Mouse (Mus musculus) spleen, postnatal 10 days (tissue): ENCODE results near the gene Lama5.

ENCODE experiments used
- DNase-seq, 2 experiments: peaks; one replicate each; pipeline ENCODE4 v3.0.0; 2021 to 2022; ENCODE audit warnings: low spot score in 2 of 2

The Lama5 gene

GRCm38 (mm10) chr2:180146091-180146490 is 79.6 kb downstream of the Lama5 start:
- no peak for DNase-seq

- no peak for DNase-seq
Observed at GRCm38 (mm10) chr2:180135414-180135813, 90.2 kb downstream of the Lama5 start.

GRCm38 (mm10) chr2:180133911-180134310 is 91.7 kb downstream of the Lama5 start:
- no peak for DNase-seq

GRCm38 (mm10) chr2:180133231-180133630 is 92.4 kb downstream of the Lama5 start:
- no peak for DNase-seq

GRCm38 (mm10) chr2:180127675-180128074 is 98.0 kb downstream of the Lama5 start:
- DNase-seq: no peak
